ENCODE assay signal across 20 mouse cellular contexts in genomic region chr2:117968731-117969130, GRCm38 (mm10).
"Had no signal": no experiment of that assay in that cellular context is flagged by ENCODE, and none has a peak within 500 bp of the region (broad histone marks: within the 10 kb centered on the region; RNA-seq: fewer than 3 reads in every experiment).

No protein-coding gene starts in this region.

- H3K27ac ChIP-seq: liver, embryonic 14.5 days; lung, embryonic 15.5 days; macrophage; midbrain, embryonic 12.5 days; neural tube, embryonic 12.5 days had no signal

- H3K9ac ChIP-seq: liver, embryonic 14.5 days; lung, embryonic 15.5 days; midbrain, embryonic 12.5 days; neural tube, embryonic 12.5 days had no signal

- H3K4me1 ChIP-seq: midbrain, embryonic 12.5 days; neural tube, embryonic 12.5 days had no signal

- H3K36me3 ChIP-seq: lung, embryonic 15.5 days; midbrain, embryonic 12.5 days; neural tube, embryonic 12.5 days had no signal

- DNase-seq: lung, adult 2 months; lung, postnatal 14 days; lung, postnatal 36 days; midbrain, embryonic 14.5 days; retina, postnatal 1 day; right cerebral cortex, adult 18-20 months; right cerebral cortex, postnatal 25 days; right cerebral cortex, postnatal 4 days; spleen, adult 18-20 months; thymus, adult 2 months; thymus, postnatal 25 days; thymus, postnatal 4 days had no signal

- H3K9me3 ChIP-seq: lung, embryonic 15.5 days; midbrain, embryonic 12.5 days; neural tube, embryonic 12.5 days had no signal

- ATAC-seq: lung, postnatal 0 days; midbrain, embryonic 16.5 days had no signal

- H3K4me3 ChIP-seq: lung, embryonic 15.5 days; midbrain, embryonic 12.5 days; neural tube, embryonic 12.5 days had no signal

- H3K4me2 ChIP-seq: lung, embryonic 15.5 days; midbrain, embryonic 12.5 days; neural tube, embryonic 12.5 days had no signal

- H3K27me3 ChIP-seq: lung, embryonic 15.5 days; megakaryocyte, embryonic 14.5 days; midbrain, embryonic 12.5 days; neural tube, embryonic 12.5 days had no signal
